Mouse (Mus musculus): ENCODE data around the gene Klhdc8a. TPM values are rescaled to one million over a fixed set of nuclear protein-coding genes. Genes with fewer than 3 reads are reported as not detected.
"Not testable (repeated sequence)": the region's sequence is repeated elsewhere in the genome, so short reads cannot be mapped to it uniquely, and the experiment has no call there.

Klhdc8a gene
- polyA plus RNA-seq, 1 experiment from 2014 or later, result 5.3 TPM

DNA sequence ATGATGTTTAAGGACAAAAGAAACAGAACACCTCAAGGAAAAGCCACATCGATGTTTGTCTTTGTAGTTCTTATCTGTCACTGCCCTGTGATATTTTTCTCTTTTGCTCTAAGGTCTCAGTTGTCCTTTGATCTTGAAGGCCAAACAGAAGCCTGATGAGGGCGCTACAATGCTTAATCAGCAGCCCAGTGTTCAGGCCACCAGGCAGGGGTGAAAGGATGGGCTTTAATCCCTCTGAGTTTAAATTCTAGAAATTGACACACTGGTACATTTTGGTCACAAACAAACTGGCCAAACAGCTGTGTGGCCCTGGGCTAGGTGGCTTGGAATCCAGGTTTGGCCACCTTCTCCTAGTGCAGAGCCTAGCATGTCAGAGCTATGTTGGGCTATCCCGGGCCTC lies 21.7 kb upstream of the Klhdc8a start:
- Histone ChIP-seq H3K4me3 (no peak overlapping the region), H3K9me3 (replicated peaks) (no peaks in the 10 kb centered on the region), H3K4me1 (peaks cover 5% of the 10 kb centered on the region; the same call in 1 of the 2 replicates), H3K9ac (no peak overlapping the region), H3K27ac (no peak overlapping the region), H3K4me2 (replicated peaks) (no peak overlapping the region), H3K36me3 (no peaks in the 10 kb centered on the region), H3K27me3 (no peaks in the 10 kb centered on the region)
- ATAC-seq (ENCODE audit: low FRiP score), result no peak
- 68% methylated on average over 3 of the region's 3 CpGs for WGBS

DNA sequence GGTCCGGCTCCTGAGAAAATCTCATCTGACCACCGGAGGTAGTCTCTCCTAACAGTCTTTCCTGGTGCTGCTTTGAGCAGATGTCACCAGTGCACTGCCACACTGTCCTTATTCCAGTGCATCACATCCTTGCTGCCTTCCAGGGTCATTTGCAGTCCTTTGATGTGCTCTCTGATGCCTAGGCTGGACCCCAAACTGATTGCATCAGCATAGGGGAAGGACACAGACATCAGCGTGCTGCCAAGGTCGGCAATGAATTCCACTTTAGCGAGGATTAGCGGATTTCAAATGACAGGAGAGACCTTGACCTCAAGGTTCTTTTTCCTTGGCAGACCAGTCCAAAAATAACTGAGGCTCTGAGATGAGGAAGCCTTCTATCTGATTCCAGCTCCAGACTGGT lies 21.3 kb upstream of the Klhdc8a start:
- Histone ChIP-seq H3K4me2 (replicated peaks) (no peak overlapping the region), H3K27ac (no peak overlapping the region), H3K36me3 (no peaks in the 10 kb centered on the region), H3K27me3 (no peaks in the 10 kb centered on the region), H3K4me3 (no peak overlapping the region), H3K9ac (no peak overlapping the region), H3K4me1 (peaks cover 9% of the 10 kb centered on the region), H3K9me3 (replicated peaks) (no peaks in the 10 kb centered on the region)
- 78% methylated on average over 6 of the region's 6 CpGs for WGBS
- ATAC-seq (ENCODE audit: low FRiP score), result no peak

DNA sequence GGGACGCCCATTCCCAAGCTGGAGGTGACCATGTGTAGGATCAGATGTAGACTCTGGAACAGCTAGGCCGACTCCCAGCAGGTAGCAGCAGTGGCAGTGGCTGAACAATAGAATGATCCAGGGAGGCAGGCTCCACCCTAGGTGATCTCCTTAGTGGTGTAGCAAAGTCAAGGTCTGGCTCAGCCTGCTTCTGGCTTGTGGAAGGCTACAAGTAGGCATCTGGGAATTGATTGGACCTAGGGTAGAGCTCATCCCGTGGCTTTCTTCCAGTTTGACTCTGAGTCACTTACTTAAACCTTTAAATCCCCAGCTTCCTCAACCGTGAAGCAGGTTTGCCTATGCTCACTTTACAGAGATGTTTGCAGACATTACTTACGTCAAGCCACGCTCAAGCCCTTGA lies 17.8 kb upstream of the Klhdc8a start:
- not testable (repeated sequence) for H3K4me3 ChIP-seq; H3K9me3 ChIP-seq (replicated peaks); H3K27me3 ChIP-seq; H3K27ac ChIP-seq; H3K4me2 ChIP-seq (replicated peaks); ATAC-seq (ENCODE audit: low FRiP score); H3K9ac ChIP-seq; H3K36me3 ChIP-seq
- peaks cover 28% of the 10 kb centered on the region for H3K4me1 ChIP-seq
- 76% methylated on average over 6 of the region's 6 CpGs for WGBS

DNA sequence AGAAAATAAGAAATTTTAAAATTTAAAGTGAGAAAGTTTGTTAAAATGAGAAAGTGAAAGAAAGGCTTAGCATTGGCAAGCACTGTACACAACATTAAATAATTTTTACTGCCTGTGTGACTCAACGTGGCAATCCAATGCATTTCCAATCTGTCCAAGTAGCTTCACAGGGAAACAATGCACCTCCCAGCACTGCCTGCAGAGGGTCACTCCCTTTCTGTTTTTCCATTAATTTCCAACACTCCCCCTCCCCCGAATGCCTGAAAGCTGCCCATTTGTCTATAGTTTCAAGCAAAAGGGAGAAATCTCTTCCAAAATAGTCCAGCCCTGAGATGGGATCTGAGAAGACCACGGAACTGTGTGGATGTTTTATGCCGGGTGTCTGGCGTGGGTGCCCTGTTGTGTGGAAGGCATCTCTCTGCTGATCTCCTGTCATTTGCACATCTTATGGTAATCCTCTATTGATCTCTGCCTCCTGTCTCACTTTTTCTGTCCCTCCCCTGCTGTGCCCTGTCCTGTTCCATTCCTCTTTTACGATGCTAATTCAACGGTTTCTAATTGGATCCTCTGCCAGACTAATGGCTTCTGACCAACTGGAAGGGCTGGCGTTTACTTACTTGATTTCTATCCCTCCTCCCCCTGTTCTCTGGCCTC lies 16.8 kb upstream of the Klhdc8a start:
- Histone ChIP-seq H3K9ac (no peak overlapping the region), H3K4me1 (peaks cover 34% of the 10 kb centered on the region), H3K9me3 (replicated peaks) (no peaks in the 10 kb centered on the region), H3K4me3 (no peak overlapping the region), H3K27me3 (peaks cover 7% of the 10 kb centered on the region; the same call in 1 of the 2 replicates), H3K4me2 (replicated peaks) (no peak overlapping the region), H3K27ac (peak overlapping the region; percentile 81), H3K36me3 (no peaks in the 10 kb centered on the region)
- 10% methylated on average over 8 of the region's 8 CpGs for WGBS
- ATAC-seq (ENCODE audit: low FRiP score), result peak; percentile 12; the same call in 1 of the 2 replicates

DNA sequence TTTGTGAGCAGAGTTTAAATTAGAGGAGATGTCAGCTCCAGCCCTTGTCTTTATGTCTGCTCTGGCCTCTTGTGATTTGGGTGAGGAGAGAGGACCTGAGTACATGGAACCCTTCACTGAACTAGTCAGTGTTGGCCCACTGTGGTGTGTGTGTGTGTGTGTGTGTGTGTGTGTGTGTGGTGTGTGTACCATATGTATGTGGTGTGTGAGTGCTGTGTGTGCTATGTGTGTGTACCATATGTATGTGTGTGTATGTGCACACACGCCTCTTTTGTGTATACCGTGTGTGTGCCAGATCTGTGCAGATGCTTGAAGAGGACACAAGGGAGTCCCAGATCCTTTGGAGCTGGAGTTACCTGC lies 16.3 kb upstream of the Klhdc8a start:
- Histone ChIP-seq H3K4me3 (no peak overlapping the region), H3K27ac (peak overlapping the region; percentile 81), H3K9me3 (replicated peaks) (no peaks in the 10 kb centered on the region), H3K4me2 (replicated peaks) (no peak overlapping the region), H3K4me1 (peaks cover 34% of the 10 kb centered on the region), H3K36me3 (no peaks in the 10 kb centered on the region), H3K9ac (no peak overlapping the region), H3K27me3 (peaks cover 7% of the 10 kb centered on the region; the same call in 1 of the 2 replicates)
- 81% methylated on average over 2 of the region's 2 CpGs for WGBS
- ATAC-seq (ENCODE audit: low FRiP score), result peak; percentile 14; the same call in 1 of the 2 replicates

DNA sequence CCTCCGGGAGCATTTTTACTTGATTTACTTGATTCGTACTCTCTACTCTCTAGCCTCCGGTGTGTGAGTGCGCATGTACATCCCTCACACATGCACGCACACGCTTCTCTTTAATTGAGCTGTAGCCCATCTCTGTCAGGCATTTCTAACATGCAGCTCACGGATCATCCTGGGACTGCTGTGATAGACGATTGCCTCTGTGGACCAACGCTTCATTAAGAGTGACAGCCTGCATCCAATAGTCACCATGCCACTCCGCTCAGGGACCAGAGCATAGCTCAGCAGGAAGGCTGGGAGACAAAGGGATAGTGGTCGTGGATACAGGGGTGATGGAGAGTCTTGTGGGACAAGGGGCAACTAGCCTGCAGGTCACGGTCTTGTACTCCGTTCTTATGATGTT lies 15.4 kb upstream of the Klhdc8a start:
- 40% methylated on average over 13 of the region's 13 CpGs for WGBS
- Histone ChIP-seq H3K27ac (peak overlapping the region; percentile 81), H3K4me1 (peaks cover 42% of the 10 kb centered on the region), H3K4me3 (no peak overlapping the region), H3K4me2 (replicated peaks) (no peak overlapping the region), H3K9ac (no peak overlapping the region), H3K9me3 (replicated peaks) (no peaks in the 10 kb centered on the region), H3K36me3 (no peaks in the 10 kb centered on the region), H3K27me3 (peaks cover 7% of the 10 kb centered on the region; the same call in 1 of the 2 replicates)
- peak; percentile 77 for ATAC-seq (ENCODE audit: low FRiP score)

DNA sequence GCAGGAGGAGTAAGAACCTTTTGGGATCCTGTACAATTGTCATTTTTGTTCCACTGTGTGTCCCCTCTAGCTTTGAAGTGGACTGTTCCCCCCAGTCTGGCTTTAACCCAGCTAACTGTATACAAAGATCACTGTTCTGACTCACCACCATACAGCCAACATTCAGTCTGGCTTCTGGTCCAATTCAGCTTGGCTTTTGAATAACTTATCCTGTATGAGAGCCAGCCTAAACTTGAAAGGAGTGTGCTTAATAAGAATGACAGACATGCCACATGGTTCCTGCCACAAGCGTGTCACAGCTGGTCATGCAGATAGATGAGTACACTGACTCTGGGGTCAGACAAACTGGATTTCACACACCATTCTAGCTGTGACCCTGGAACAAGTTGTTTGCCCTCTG lies 11.7 kb upstream of the Klhdc8a start:
- no peak overlapping the region for H3K4me3 ChIP-seq
- no peak overlapping the region for H3K4me2 ChIP-seq (replicated peaks)
- no peak for ATAC-seq (ENCODE audit: low FRiP score)
- 76% methylated on average over 1 of the region's 1 CpGs for WGBS
- H3K27me3 ChIP-seq, result peaks cover 7% of the 10 kb centered on the region; the same call in 1 of the 2 replicates
- H3K9me3 ChIP-seq (replicated peaks), result no peaks in the 10 kb centered on the region
- H3K27ac ChIP-seq, result no peak overlapping the region
- no peak overlapping the region for H3K9ac ChIP-seq
- peaks cover 74% of the 10 kb centered on the region for H3K4me1 ChIP-seq
- no peaks in the 10 kb centered on the region for H3K36me3 ChIP-seq

DNA sequence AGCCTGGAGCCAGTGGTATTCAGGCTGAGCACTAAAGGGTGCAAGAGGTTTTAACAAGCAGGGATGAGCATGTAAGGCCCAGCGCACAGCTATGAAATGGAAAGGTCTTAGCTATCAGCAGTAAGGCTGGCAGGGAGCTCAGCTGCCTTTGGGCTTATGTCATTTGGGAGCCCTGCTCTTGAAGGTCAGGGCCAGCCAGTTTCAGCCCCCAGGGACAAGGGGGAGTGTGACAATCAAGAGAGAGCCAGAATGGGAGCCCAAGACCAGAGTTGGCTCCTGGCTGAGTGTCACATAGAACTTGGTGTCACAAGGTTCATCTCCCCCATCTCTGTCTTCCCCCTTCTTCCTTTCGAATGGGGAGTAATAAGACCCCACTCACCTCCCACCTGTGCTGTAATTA lies 11.0 kb upstream of the Klhdc8a start:
- Histone ChIP-seq H3K27me3 (peaks cover 7% of the 10 kb centered on the region; the same call in 1 of the 2 replicates), H3K9ac (no peak overlapping the region), H3K36me3 (no peaks in the 10 kb centered on the region), H3K9me3 (replicated peaks) (no peaks in the 10 kb centered on the region), H3K4me3 (no peak overlapping the region), H3K4me2 (replicated peaks) (no peak overlapping the region), H3K27ac (peak overlapping the region; percentile 19; the same call in 1 of the 2 replicates), H3K4me1 (peaks cover 75% of the 10 kb centered on the region)
- 51% methylated on average over 2 of the region's 2 CpGs for WGBS
- no peak for ATAC-seq (ENCODE audit: low FRiP score)

DNA sequence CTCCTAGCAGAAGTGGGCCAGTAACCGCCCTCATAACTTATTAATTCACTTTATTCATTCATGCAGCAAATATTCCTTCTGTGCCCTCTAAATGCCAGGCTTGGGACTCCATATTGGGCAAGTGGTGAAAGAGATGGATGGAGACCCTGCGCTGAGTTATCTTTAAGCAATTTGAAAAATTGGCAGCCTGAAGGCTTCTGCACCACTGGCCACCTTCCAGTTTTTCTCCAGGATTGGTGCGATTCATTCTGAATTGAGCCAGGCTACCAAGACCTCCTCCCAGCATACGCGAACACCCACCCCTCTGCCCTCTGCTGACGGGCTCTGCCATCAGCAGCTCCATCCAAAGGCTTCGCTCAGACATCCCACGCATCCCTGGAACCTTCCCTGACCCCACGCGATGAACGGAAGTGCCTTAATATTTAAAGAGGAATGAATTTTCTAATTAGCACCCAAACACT lies 10.4 kb upstream of the Klhdc8a start:
- Histone ChIP-seq H3K4me2 (replicated peaks) (no peak overlapping the region), H3K36me3 (no peaks in the 10 kb centered on the region), H3K9me3 (replicated peaks) (no peaks in the 10 kb centered on the region), H3K4me1 (peaks cover 74% of the 10 kb centered on the region), H3K4me3 (no peak overlapping the region), H3K27ac (0 out of 2 replicates have a peak overlapping the region, but pooled peaks have one; percentile 19), H3K27me3 (peaks cover 7% of the 10 kb centered on the region; the same call in 1 of the 2 replicates), H3K9ac (no peak overlapping the region)
- WGBS, result 14% methylated on average over 11 of the region's 11 CpGs
- ATAC-seq (ENCODE audit: low FRiP score), result no peak

DNA sequence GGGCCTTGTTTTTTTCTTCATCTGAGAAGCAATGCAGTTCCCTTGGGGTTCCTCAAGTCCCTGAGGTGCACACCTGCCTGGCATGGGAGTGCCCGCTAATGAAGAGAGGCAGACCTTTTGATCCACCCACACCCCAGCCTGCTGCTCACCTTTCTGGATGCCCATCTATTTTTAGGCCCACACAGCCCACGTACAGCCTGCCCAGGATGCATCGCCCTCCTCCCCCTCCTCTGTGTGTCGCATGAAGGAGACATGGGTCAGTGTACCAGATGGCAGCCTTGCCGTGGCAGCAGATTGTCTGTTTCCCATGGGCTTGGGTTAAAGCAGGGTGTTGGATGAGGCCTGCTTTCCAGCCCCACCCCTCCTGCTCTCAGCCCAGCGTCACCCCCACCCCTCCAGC lies 8.5 kb upstream of the Klhdc8a start:
- Histone ChIP-seq H3K9ac (no peak overlapping the region), H3K4me2 (replicated peaks) (no peak overlapping the region), H3K9me3 (replicated peaks) (no peaks in the 10 kb centered on the region), H3K36me3 (no peaks in the 10 kb centered on the region), H3K4me1 (peaks cover 63% of the 10 kb centered on the region), H3K27ac (no peak overlapping the region), H3K4me3 (no peak overlapping the region), H3K27me3 (peaks cover 7% of the 10 kb centered on the region; the same call in 1 of the 2 replicates)
- WGBS, result 55% methylated on average over 6 of the region's 6 CpGs
- peak; percentile 41 for ATAC-seq (ENCODE audit: low FRiP score)

DNA sequence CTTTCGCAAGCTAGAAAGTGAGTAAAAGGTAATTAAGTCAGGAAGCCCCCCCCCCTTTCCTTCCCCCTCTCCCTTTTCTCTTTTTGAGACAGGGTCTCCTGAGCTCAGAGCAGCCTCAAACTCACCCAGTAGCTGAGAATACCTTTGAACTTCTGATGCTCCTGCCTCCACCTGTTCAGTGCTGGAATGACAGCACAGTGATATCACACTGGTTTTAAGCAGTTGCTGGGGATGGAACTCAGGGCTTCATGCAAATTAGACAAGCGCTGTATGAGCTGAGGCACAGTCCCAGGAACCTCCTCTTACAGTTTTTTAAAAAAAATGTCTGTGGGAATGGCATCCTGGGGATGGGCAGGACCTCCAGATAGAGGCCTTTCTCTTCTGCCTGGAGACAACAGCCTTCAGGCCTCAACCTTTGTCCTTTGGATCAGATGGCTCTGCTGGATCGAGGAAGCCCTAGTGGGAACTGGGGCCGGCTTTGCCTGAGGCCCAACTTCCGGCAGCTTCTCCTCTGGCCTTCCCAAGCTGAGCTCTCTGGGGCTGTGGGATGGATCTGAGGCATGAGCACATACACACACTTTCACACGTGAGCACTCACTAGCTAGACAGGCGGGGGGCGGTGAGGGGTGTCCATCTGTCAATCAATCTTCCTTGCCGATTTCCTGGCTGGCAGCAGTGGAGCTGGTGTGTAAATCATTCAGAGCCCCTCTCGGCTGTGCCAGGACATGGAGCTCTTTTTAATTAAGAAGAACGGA lies 7.3 kb upstream of the Klhdc8a start:
- peaks cover 70% of the 10 kb centered on the region for H3K4me1 ChIP-seq
- peak; percentile 35 for ATAC-seq (ENCODE audit: low FRiP score)
- no peak overlapping the region for H3K4me2 ChIP-seq (replicated peaks)
- H3K4me3 ChIP-seq, result no peak overlapping the region
- no peaks in the 10 kb centered on the region for H3K36me3 ChIP-seq
- 25% methylated on average over 11 of the region's 11 CpGs for WGBS
- H3K27me3 ChIP-seq, result peaks cover 7% of the 10 kb centered on the region; the same call in 1 of the 2 replicates
- H3K27ac ChIP-seq, result peak overlapping the region; percentile 66
- no peak overlapping the region for H3K9ac ChIP-seq
- H3K9me3 ChIP-seq (replicated peaks), result no peaks in the 10 kb centered on the region

DNA sequence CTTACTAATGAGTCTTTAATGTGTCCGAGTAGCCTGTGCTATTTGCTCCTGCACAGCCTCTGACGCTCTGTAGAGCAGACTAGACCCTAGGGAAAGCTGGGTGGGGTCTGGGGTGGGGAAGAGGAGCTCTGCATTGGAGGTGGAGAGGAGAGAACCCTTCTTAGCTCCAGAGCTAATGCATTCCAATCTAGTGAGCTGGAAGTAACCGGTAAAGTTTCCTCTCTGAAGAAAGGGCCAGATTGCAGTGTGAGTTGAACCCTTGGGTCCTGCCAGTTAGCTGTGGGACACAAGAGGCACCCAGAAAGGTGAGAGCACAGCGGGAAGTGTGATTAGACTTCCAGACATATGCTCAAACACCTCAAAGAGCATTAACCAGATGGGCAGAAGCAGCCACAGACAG lies 6.7 kb upstream of the Klhdc8a start:
- Histone ChIP-seq H3K27ac (peak overlapping the region; percentile 66), H3K4me1 (peaks cover 66% of the 10 kb centered on the region), H3K9me3 (replicated peaks) (no peaks in the 10 kb centered on the region), H3K4me3 (no peak overlapping the region), H3K27me3 (peaks cover 10% of the 10 kb centered on the region; the same call in 1 of the 2 replicates), H3K9ac (no peak overlapping the region), H3K36me3 (no peaks in the 10 kb centered on the region), H3K4me2 (replicated peaks) (no peak overlapping the region)
- WGBS, result 32% methylated on average over 4 of the region's 4 CpGs
- peak; percentile 42 for ATAC-seq (ENCODE audit: low FRiP score)

Measured in hindbrain, embryonic 12.5 days (tissue).